ENCODE assay signal across 13 mouse cellular contexts in genomic region chr1:91454366-91454765, GRCm38 (mm10). TPM values are rescaled to one million over a fixed set of nuclear protein-coding genes. Genes with fewer than 3 reads are reported as not detected.
DNase-seq lines count a peak whose midpoint lies in the region; ATAC-seq and TF ChIP-seq lines count a peak whose summit lies in the region.
"Had no signal": no experiment of that assay in that cellular context is flagged by ENCODE, and none has a peak within 500 bp of the region (broad histone marks: within the 10 kb centered on the region; RNA-seq: fewer than 3 reads in every experiment).

No protein-coding gene starts in this region.

- peaks cover 6% of the 10 kb centered on the region for H3K79me2 ChIP-seq in MEL (ENCODE audit: control insufficient read depth, insufficient read depth, low read length, poor library complexity)

- no peaks in the 10 kb centered on the region for H3K27me3 ChIP-seq in kidney, embryonic 14.5 days (ENCODE audit: control insufficient read depth, insufficient read depth, low read length)
- no peaks in the 10 kb centered on the region for H3K27me3 ChIP-seq in MEL (ENCODE audit: control insufficient read depth in 1 of 2, insufficient read depth in 2 of 2, low read length in 2 of 2)
- H3K27me3 ChIP-seq: hindbrain, embryonic 13.5 days had no signal

- no peak for ATAC-seq in kidney, embryonic 14.5 days (ENCODE audit: low FRiP score, low TSS enrichment)
- ATAC-seq in erythroblast, adult 5-6 weeks (replicated peaks; ENCODE audit: low FRiP score, poor library complexity, severe bottlenecking) = 0 out of 2 replicates have a peak, but pooled peaks have one; percentile 0

- H3K9ac ChIP-seq in kidney, embryonic 14.5 days (ENCODE audit: low read depth, low read length) = no peak overlapping the region
- H3K9ac ChIP-seq in MEL (ENCODE audit: control insufficient read depth, low read depth, low read length, poor library complexity, severe bottlenecking) = peak overlapping the region; percentile 13; the same call in 1 of the 2 replicates
- H3K9ac ChIP-seq: forebrain, embryonic 12.5 days; hindbrain, embryonic 13.5 days; limb, embryonic 13.5 days had no signal

- TF ChIP-seq CTCF in MEL (IDR thresholded peaks at IDR 0.05 in 2 of 3, conservative IDR thresholded peaks at IDR 0.05 in 1 of 3; ENCODE audit: control insufficient read depth in 1 of 3, insufficient read depth in 1 of 3, low read depth in 2 of 3, low read length in 3 of 3, poor library complexity in 1 of 3, severe bottlenecking in 1 of 3) = no peak

- no peak for TF ChIP-seq RAD21 in MEL (IDR thresholded peaks at IDR 0.05; ENCODE audit: low read depth, low read length)

- H3K27ac ChIP-seq in kidney, embryonic 14.5 days (ENCODE audit: low read depth, low read length) = no peak overlapping the region
- H3K27ac ChIP-seq in MEL (ENCODE audit: control insufficient read depth, low read depth, low read length) = peak overlapping the region; percentile 37; the same call in 1 of the 2 replicates
- H3K27ac ChIP-seq: forebrain, embryonic 12.5 days; limb, embryonic 13.5 days had no signal

- no peak for TF ChIP-seq POLR2A in MEL (IDR thresholded peaks at IDR 0.05; ENCODE audit: control insufficient read depth in 1 of 2, insufficient read depth in 1 of 2, low read depth in 1 of 2, low read length in 2 of 2, poor library complexity in 1 of 2)

- TF ChIP-seq EP300 in MEL (IDR thresholded peaks at IDR 0.05; ENCODE audit: low read depth in 1 of 2, low read length in 2 of 2) = no peak

- H3K4me3 ChIP-seq in kidney, embryonic 14.5 days (ENCODE audit: low read length) = no peak overlapping the region
- no peak overlapping the region for H3K4me3 ChIP-seq in MEL (ENCODE audit: control insufficient read depth in 1 of 2, insufficient read depth in 1 of 2, low read depth in 2 of 2, low read length in 2 of 2)
- H3K4me3 ChIP-seq: forebrain, embryonic 12.5 days; hindbrain, embryonic 13.5 days; limb, embryonic 13.5 days; megakaryocyte, embryonic 14.5 days had no signal

- peaks cover 56% of the 10 kb centered on the region for H3K4me1 ChIP-seq in kidney, embryonic 14.5 days (ENCODE audit: control insufficient read depth, insufficient read depth, low read length)
- peaks cover 3 to 33% of the 10 kb centered on the region in 2 experiments; a peak in 3 of 4 replicates for H3K4me1 ChIP-seq in MEL (ENCODE audit: control insufficient read depth in 1 of 2, insufficient read depth in 2 of 2, low read length in 2 of 2)

- no peaks in the 10 kb centered on the region for H3K9me3 ChIP-seq in kidney, embryonic 14.5 days (ENCODE audit: control insufficient read depth, low read length)
- H3K9me3 ChIP-seq in MEL (replicated peaks; ENCODE audit: insufficient read depth, low read length) = no peaks in the 10 kb centered on the region
- H3K9me3 ChIP-seq: forebrain, embryonic 12.5 days; hindbrain, embryonic 13.5 days; limb, embryonic 13.5 days; megakaryocyte, embryonic 14.5 days had no signal

- DNase-seq in kidney, adult 18-20 months = peak; percentile 52
- DNase-seq in MEL (ENCODE audit: low read depth, low spot score) = no peak
- peak; percentile 54 for DNase-seq in kidney, postnatal 14 days
- DNase-seq in frontal cortex, postnatal 36 days (ENCODE audit: low spot score in 2 of 2) = no peak
- no peak for DNase-seq in frontal cortex, postnatal 10 days (ENCODE audit: low spot score in 2 of 2)
- DNase-seq: cerebellum, adult 11 months; thymus, postnatal 36 days had no signal

- no peaks in the 10 kb centered on the region for H3K36me3 ChIP-seq in kidney, embryonic 14.5 days (ENCODE audit: control insufficient read depth, insufficient read depth, low read length)
- peaks cover 0 to 28% of the 10 kb centered on the region in 2 experiments; a peak in 2 of 4 replicates for H3K36me3 ChIP-seq in MEL (ENCODE audit: control insufficient read depth in 1 of 2, insufficient read depth in 2 of 2, low read length in 2 of 2)
- H3K36me3 ChIP-seq: forebrain, embryonic 12.5 days had no signal

- 67% methylated on average over 3 of the region's 3 CpGs for WGBS in kidney, embryonic 14.5 days

- no peak overlapping the region for H3K4me2 ChIP-seq in kidney, embryonic 14.5 days (replicated peaks; ENCODE audit: low read depth, low read length)
- H3K4me2 ChIP-seq: forebrain, embryonic 12.5 days; hindbrain, embryonic 13.5 days; limb, embryonic 13.5 days had no signal

TF ChIP-seq in MEL, 35 proteins besides CTCF, POLR2A, EP300 and RAD21:
- TF ChIP-seq SIN3A (IDR thresholded peaks at IDR 0.05; ENCODE audit: low read length) (no peak), ZC3H11A (IDR thresholded peaks at IDR 0.05; ENCODE audit: low read depth, low read length) (no peak), MXI1 (IDR thresholded peaks at IDR 0.05; ENCODE audit: low read depth, low read length) (no peak), TBP (IDR thresholded peaks at IDR 0.05; ENCODE audit: low read depth, low read length) (no peak), POLR2AphosphoS5 (IDR thresholded peaks at IDR 0.05; ENCODE audit: borderline replicate concordance, low read depth, low read length) (no peak), MAFK (IDR thresholded peaks at IDR 0.05; ENCODE audit: borderline replicate concordance, low read depth, low read length) (no peak), RCOR1 (IDR thresholded peaks at IDR 0.05; ENCODE audit: low read depth, low read length) (no peak), HCFC1 (IDR thresholded peaks at IDR 0.05; ENCODE audit: low read depth, low read length) (no peak), NRF1 (IDR thresholded peaks at IDR 0.05; ENCODE audit: insufficient read depth, low read depth, low read length, poor library complexity, severe bottlenecking) (no peak), MAX (IDR thresholded peaks at IDR 0.05; ENCODE audit: low read length) (no peak), USF2 (IDR thresholded peaks at IDR 0.05; ENCODE audit: borderline replicate concordance in 1 of 2, insufficient read depth in 1 of 2, low read depth in 1 of 2, low read length in 2 of 2) (no peak), POLR2AphosphoS2 (IDR thresholded peaks at IDR 0.05; ENCODE audit: low read length) (no peak), UBTF (IDR thresholded peaks at IDR 0.05; ENCODE audit: borderline replicate concordance, insufficient read depth, low read depth, low read length) (no peak), MEF2A (IDR thresholded peaks at IDR 0.05; ENCODE audit: extremely low read depth, insufficient replicate concordance, low read depth, low read length, poor library complexity, severe bottlenecking) (no peak), ZMIZ1 (IDR thresholded peaks at IDR 0.05; ENCODE audit: low read depth, low read length) (no peak), TCF12 (IDR thresholded peaks at IDR 0.05; ENCODE audit: low read depth, low read length) (no peak), BHLHE40 (IDR thresholded peaks at IDR 0.05; ENCODE audit: borderline replicate concordance, low read depth, low read length) (no peak), USF1 (IDR thresholded peaks at IDR 0.05; ENCODE audit: low read depth, low read length) (no peak), MYB (IDR thresholded peaks at IDR 0.05; ENCODE audit: low read depth, low read length) (no peak)

RNA-seq across cellular contexts. Expression of gene Per2, which starts 4.8 kb away (rescaled TPM):
- polyA plus RNA-seq in kidney, embryonic 14.5 days (2014; fragmentation: Nextera tagmentation; extraction: Ambion mirVana) = 2.5 and 3.6 TPM in 2 replicates
- total RNA-seq in MEL (2012; rRNA removed) = 3.9 and 4.3 TPM in 2 replicates
- 1 to 10 TPM in 1 of 2 experiments, not detected in 1; 8.3 TPM for polyA plus RNA-seq in MEL (2012; ENCODE audit: insufficient read depth in 1 of 2, insufficient read length in 2 of 2, low read depth in 1 of 2, low replicate concordance in 2 of 2, missing spikeins in 1 of 2)
- total RNA-seq in erythroblast, adult 5-6 weeks (2015; ENCODE audit: low replicate concordance) = 1.9 and 2.7 TPM in 2 replicates
- total RNA-seq in erythroblast, adult 5-6 weeks (2017; ENCODE audit: low replicate concordance) = 1.7 and 2.0 TPM in 2 replicates

RNA-seq across cellular contexts. Expression of gene Traf3ip1, which starts 40.1 kb away (rescaled TPM):
- 7.6 and 7.7 TPM in 2 replicates for polyA plus RNA-seq in kidney, embryonic 14.5 days (2014; fragmentation: Nextera tagmentation; extraction: Ambion mirVana)
- total RNA-seq in MEL (2012; rRNA removed) = 12.0 and 13.6 TPM in 2 replicates
- 10 to 100 TPM in 1 of 2 experiments, not detected in 1; 19.6 TPM for polyA plus RNA-seq in MEL (2012; ENCODE audit: insufficient read depth in 1 of 2, insufficient read length in 2 of 2, low read depth in 1 of 2, low replicate concordance in 2 of 2, missing spikeins in 1 of 2)
- 1.0 and 1.3 TPM in 2 replicates for total RNA-seq in erythroblast, adult 5-6 weeks (2015; ENCODE audit: low replicate concordance)
- 0.51 and 2.6 TPM in 2 replicates for total RNA-seq in erythroblast, adult 5-6 weeks (2017; ENCODE audit: low replicate concordance)

RNA-seq across cellular contexts. Expression of gene Hes6, which starts 40.5 kb away (rescaled TPM):
- 61.1 and 65.8 TPM in 2 replicates for polyA plus RNA-seq in kidney, embryonic 14.5 days (2014; fragmentation: Nextera tagmentation; extraction: Ambion mirVana)
- 33.8 and 38.8 TPM in 2 replicates for total RNA-seq in MEL (2012; rRNA removed)
- 10 to 100 TPM in 1 of 2 experiments, not detected in 1; 47.9 TPM for polyA plus RNA-seq in MEL (2012; ENCODE audit: insufficient read depth in 1 of 2, insufficient read length in 2 of 2, low read depth in 1 of 2, low replicate concordance in 2 of 2, missing spikeins in 1 of 2)
- 2.5 and 4.8 TPM in 2 replicates for total RNA-seq in erythroblast, adult 5-6 weeks (2015; ENCODE audit: low replicate concordance)
- 4.2 and 5.0 TPM in 2 replicates for total RNA-seq in erythroblast, adult 5-6 weeks (2017; ENCODE audit: low replicate concordance)

RNA-seq across cellular contexts. Expression of gene Ilkap, which starts 55.8 kb away (rescaled TPM):
- polyA plus RNA-seq in kidney, embryonic 14.5 days (2014; fragmentation: Nextera tagmentation; extraction: Ambion mirVana) = 130 and 136 TPM in 2 replicates
- total RNA-seq in MEL (2012; rRNA removed) = 110 and 131 TPM in 2 replicates
- polyA plus RNA-seq in MEL (2012; ENCODE audit: insufficient read depth in 1 of 2, insufficient read length in 2 of 2, low read depth in 1 of 2, low replicate concordance in 2 of 2, missing spikeins in 1 of 2) = 100 to 1,000 TPM in 1 of 2 experiments, not detected in 1; 145 TPM
- 32.6 and 82.0 TPM in 2 replicates for total RNA-seq in erythroblast, adult 5-6 weeks (2015; ENCODE audit: low replicate concordance)
- total RNA-seq in erythroblast, adult 5-6 weeks (2017; ENCODE audit: low replicate concordance) = 55.6 and 70.8 TPM in 2 replicates

Comparison
In these comparisons a context has a peak if more than half of its experiments do, and no peak if none do; other contexts are left out.
1. DNase-seq: peak in kidney, adult 18-20 months (single experiment) and kidney, postnatal 14 days (single experiment); none in MEL (single experiment), frontal cortex, postnatal 36 days (0 of 2) and frontal cortex, postnatal 10 days (0 of 2).